Mouse (Mus musculus) midbrain, embryonic 10.5 days (tissue): ENCODE results near the gene Fabp2. TPM values are rescaled to one million over a fixed set of nuclear protein-coding genes. Genes with fewer than 3 reads are reported as not detected.

Source experiments
- DNase-seq: peaks from one replicate; pipeline ENCODE4 v3.0.0-alpha.2; 2017; ENCODE audit warnings: low spot score
- H3K27ac ChIP-seq: fragments of 300-500 bp; sonication (generic); replicated peaks from 2 replicates; pipeline ENCODE4 v1.5.1; 2016; ENCODE audit warnings: mild to moderate bottlenecking
- H3K27me3 ChIP-seq: fragments of 300-500 bp; sonication (generic); 2 replicates; pipeline ENCODE4 v1.6.1; 2016; ENCODE audit warnings: low read depth, mild to moderate bottlenecking; ENCODE audit not compliant: poor library complexity, severe bottlenecking
- H3K36me3 ChIP-seq: fragments of 300-500 bp; sonication (generic); 2 replicates; pipeline ENCODE4 v1.6.1; 2016; ENCODE audit warnings: mild to moderate bottlenecking, moderate library complexity
- H3K4me1 ChIP-seq: fragments of 300-500 bp; sonication (generic); 2 replicates; pipeline ENCODE4 v1.6.1; 2016
- H3K4me3 ChIP-seq: fragments of 300-500 bp; sonication (generic); 2 replicates; pipeline ENCODE4 v1.5.1; 2016; ENCODE audit warnings: mild to moderate bottlenecking, moderate library complexity
- H3K9me3 ChIP-seq: fragments of 300-500 bp; sonication (generic); replicated peaks from 2 replicates; pipeline ENCODE4 v1.6.1; 2016; ENCODE audit warnings: mild to moderate bottlenecking
- WGBS: fragments of 180-500 bp; shearing (Covaris S2); methylation state at CpG from one replicate; pipeline ENCODE4 v1.1.7; 2016; 5-methylcytosine and 5-hydroxymethylcytosine counted together
- polyA plus RNA-seq: library from polyadenylated mRNA; unstranded; fragments of >200 nt; fragmentation: Nextera tagmentation; extraction: Ambion mirVana; gene quantifications from 2 replicates; pipeline ENCODE4 v1.2.1, GENCODE M21; 2016

Fabp2 gene
- polyA plus RNA-seq: not detected in 2 replicates

DNA sequence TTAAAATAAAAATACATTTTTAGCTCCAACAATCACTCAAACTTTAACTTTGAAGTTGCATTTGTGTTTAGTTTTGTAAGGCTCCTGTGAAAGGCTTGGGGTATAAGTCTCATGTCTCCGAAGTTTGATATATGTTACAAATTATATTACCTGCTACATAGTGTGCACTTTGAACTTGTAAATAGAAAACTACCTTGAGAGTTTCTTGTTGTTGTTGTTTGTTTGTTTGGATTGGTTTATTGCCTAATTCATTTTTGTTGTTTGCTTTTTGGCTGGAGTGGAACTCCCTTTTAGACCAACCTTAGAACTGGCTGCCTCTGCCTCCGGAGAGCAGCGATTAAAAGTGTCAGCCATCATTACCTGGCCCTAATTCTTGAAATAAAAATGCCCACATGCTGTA lies at the start of gene Fabp2:
Gene Fabp2, plus strand, starts transcription at position 301 of the 400 bp plus-strand sequence.
- no peak for DNase-seq
- WGBS: 94% methylated on average over 3 of the region's 3 CpGs
- no peaks in the 10 kb centered on the region for H3K27me3 ChIP-seq
- no peaks in the 10 kb centered on the region for H3K9me3 ChIP-seq
- H3K4me1 ChIP-seq: no peaks in the 10 kb centered on the region
- no peak within 1 kb of the TSS for H3K4me3 ChIP-seq
- H3K27ac ChIP-seq: no peak within 1 kb of the TSS
- H3K36me3 ChIP-seq: no peaks in the 10 kb centered on the region

DNA sequence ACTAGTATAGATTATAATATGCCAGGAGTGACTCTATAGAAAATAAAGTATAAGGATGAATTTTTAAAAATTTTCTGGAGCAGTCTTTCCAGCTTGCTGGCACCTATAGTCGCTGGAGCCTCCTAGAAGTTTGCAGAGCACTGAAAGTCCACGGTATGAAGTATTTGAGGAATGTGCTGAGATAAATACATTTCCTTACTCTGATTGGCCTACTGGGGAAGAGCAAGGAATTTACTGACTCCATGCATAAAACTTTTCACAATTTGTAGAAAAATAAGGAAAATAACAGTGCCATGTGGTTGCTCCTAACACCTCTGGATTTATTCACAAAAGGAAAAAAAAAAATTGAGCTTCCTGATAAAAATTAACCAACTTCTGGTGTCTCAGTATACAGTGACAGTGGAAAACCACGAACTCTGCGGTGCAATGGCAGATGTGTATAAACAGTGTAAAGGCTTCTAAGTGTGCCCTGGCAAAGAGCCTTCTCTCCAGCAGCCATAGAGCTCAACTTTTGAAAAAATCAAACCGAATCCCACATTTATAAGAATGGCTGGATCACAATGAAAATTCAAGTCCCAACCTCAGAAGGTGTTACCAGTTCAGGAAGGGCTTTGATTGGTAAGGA lies 46.4 kb upstream of the Fabp2 start:
- DNase-seq: no peak
- H3K9me3 ChIP-seq: peaks cover 13% of the 10 kb centered on the region
- no peaks in the 10 kb centered on the region for H3K4me1 ChIP-seq
- H3K4me3 ChIP-seq: no peak overlapping the region
- H3K27ac ChIP-seq: no peak overlapping the region
- 88% methylated on average over 5 of the region's 5 CpGs for WGBS
- no peaks in the 10 kb centered on the region for H3K27me3 ChIP-seq
- H3K36me3 ChIP-seq: peaks cover 19% of the 10 kb centered on the region

GRCm38 (mm10) chr3:122855149-122855548 lies 39.7 kb upstream of the Fabp2 start:
- WGBS: 48% methylated on average over 11 of the region's 11 CpGs
- Histone ChIP-seq H3K4me1 (peaks cover 6% of the 10 kb centered on the region), H3K27me3 (no peaks in the 10 kb centered on the region), H3K9me3 (no peaks in the 10 kb centered on the region), H3K4me3 (no peak overlapping the region), H3K27ac (no peak overlapping the region), H3K36me3 (peaks cover 9% of the 10 kb centered on the region; the same call in 1 of the 2 replicates)
- no peak for DNase-seq

DNA sequence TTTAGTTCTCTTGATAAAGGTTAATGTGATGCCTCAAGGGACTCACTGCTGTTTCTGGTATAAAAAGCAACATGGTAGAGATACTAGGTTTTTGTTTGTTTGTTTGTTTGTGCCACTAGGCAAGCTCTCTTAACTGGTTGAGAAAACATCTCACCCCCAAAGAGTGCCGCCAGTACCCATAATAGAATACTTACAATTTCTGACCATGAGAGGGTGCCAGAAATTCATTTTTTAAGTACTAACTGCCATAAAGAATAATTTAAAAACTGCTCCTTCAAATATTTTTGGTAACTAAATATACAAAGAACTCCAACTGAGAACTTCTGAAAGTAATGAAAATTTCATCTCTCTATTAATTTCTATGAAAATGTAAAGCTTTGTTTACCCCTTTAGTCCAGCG lies 35.0 kb upstream of the Fabp2 start:
- no peak overlapping the region for H3K4me3 ChIP-seq
- no peaks in the 10 kb centered on the region for H3K27me3 ChIP-seq
- peaks cover 9% of the 10 kb centered on the region for H3K4me1 ChIP-seq
- 79% methylated on average over 2 of the region's 2 CpGs for WGBS
- no peak for DNase-seq
- H3K36me3 ChIP-seq: peaks cover 4% of the 10 kb centered on the region; the same call in 1 of the 2 replicates
- no peak overlapping the region for H3K27ac ChIP-seq
- no peaks in the 10 kb centered on the region for H3K9me3 ChIP-seq

- peaks cover under 1% of the 10 kb centered on the region; the same call in 1 of the 2 replicates for H3K36me3 ChIP-seq
- H3K9me3 ChIP-seq: no peaks in the 10 kb centered on the region
- H3K27me3 ChIP-seq: no peaks in the 10 kb centered on the region
- no peak for DNase-seq
- H3K4me1 ChIP-seq: 0 out of 2 replicates have a peak, but pooled peaks cover 3% of the 10 kb centered on the region
- WGBS: 90% methylated on average over 12 of the region's 12 CpGs
- no peak overlapping the region for H3K27ac ChIP-seq
- H3K4me3 ChIP-seq: no peak overlapping the region
Measured at GRCm38 (mm10) chr3:122860573-122861498, 34.0 kb upstream of the Fabp2 start.

DNA sequence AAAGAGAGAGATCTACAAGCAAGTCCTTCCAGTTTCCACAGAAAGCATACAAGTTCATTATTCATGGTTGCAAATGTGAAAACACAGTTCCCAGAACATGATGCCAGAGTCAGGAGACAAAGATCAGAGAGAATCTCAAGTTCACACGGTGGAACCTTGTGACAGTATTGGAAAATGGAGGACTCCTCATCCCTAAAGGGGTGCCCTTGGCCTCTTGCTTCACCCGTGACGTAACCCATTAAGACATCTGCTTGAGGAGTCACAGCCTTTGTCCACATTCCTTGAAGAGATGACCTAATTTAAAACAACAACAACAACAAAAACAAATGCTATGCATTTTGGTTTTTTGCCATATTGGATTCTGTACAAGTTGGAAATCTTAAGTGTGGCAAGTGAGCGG lies 29.8 kb upstream of the Fabp2 start:
- no peaks in the 10 kb centered on the region for H3K27me3 ChIP-seq
- no peak overlapping the region for H3K4me3 ChIP-seq
- H3K4me1 ChIP-seq: 0 out of 2 replicates have a peak, but pooled peaks cover 3% of the 10 kb centered on the region
- H3K36me3 ChIP-seq: no peaks in the 10 kb centered on the region
- no peak overlapping the region for H3K27ac ChIP-seq
- DNase-seq: no peak
- no peaks in the 10 kb centered on the region for H3K9me3 ChIP-seq
- WGBS: 83% methylated on average over 4 of the region's 4 CpGs

DNA sequence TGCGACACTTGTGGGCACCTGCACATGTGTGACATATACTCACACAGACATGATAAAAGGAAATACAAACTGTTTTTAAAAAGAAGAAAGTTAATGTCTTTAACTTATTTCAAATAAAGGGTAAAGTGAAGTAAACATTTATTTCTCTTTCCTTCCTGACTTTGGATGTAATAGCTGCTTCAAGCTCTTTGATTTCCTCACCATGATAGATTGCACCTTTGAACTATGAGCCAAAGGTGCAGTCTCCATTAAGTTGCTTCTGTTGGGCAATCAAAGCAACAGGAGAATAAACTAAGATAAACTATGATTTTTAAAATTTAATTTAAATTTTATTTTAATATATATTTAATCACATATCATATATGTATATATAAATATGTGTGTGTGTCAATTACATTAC lies 26.6 kb upstream of the Fabp2 start:
- no peak for DNase-seq
- Histone ChIP-seq H3K4me3 (no peak overlapping the region), H3K9me3 (no peaks in the 10 kb centered on the region), H3K4me1 (no peaks in the 10 kb centered on the region), H3K27me3 (no peaks in the 10 kb centered on the region), H3K36me3 (no peaks in the 10 kb centered on the region), H3K27ac (no peak overlapping the region)
- 96% methylated on average over 1 of the region's 1 CpGs for WGBS

DNA sequence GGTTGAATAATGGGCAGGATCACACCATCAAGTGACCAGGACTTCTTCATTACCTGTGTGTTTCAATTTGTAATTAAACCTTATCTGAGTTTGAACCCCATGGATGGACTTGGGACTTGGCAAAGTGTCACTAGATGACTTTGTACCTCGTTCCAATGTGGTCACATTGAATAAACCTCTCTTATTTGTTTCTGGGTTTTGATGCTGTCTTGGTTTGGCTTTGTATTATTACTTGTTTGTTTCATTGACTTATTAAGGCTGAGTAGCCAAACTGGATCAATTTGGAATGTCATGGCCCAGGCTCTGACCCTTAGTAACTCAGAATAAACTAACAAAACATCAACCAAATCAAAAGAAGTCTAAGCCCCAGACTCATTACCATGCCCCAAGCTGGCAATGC lies 23.3 kb upstream of the Fabp2 start:
- Histone ChIP-seq H3K36me3 (no peaks in the 10 kb centered on the region), H3K27me3 (no peaks in the 10 kb centered on the region), H3K4me1 (no peaks in the 10 kb centered on the region), H3K4me3 (no peak overlapping the region), H3K27ac (no peak overlapping the region), H3K9me3 (no peaks in the 10 kb centered on the region)
- 83% methylated on average over 1 of the region's 1 CpGs for WGBS
- DNase-seq: no peak

DNA sequence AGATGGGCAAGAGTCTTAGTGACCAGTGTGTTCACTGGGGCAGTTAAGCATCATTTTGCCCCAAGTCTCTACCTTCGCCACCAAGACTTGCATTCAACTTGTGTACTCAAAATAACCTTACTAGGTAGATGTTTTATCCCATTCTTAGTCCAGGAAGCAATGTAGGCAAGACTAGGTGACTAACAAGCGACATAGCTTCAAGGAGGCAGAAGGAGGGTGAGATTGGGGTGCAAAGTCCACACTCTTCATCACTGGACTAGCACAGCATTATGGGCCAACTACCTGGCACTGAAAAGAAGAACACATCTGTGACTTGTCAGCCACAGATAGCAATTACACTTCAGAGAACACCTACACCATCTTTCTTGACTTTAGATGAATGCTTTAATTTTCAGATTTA lies 18.0 kb upstream of the Fabp2 start:
- Histone ChIP-seq H3K27me3 (no peaks in the 10 kb centered on the region), H3K36me3 (no peaks in the 10 kb centered on the region), H3K4me3 (no peak overlapping the region), H3K27ac (no peak overlapping the region), H3K4me1 (no peaks in the 10 kb centered on the region), H3K9me3 (no peaks in the 10 kb centered on the region)
- no peak for DNase-seq
- WGBS: 83% methylated on average over 2 of the region's 2 CpGs

DNA sequence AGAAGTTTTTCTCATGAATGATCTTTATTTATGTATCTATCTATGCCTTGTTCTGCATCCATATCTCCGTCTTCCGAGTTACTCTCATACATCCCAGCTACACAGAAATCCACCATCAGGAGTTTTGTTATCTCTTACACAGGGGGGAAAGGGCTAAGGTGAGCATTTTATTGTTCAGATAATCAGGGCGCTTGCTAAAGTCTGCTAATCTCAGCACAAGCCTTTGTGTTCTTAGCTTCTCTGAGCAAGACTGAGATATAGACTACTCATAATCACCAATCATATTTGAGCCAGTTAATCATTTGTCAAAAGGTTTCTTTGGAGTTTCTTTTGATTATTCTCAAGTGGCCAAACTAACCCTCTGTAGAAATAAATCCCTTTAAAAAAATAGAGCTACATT lies 17.3 kb upstream of the Fabp2 start:
- Histone ChIP-seq H3K36me3 (no peaks in the 10 kb centered on the region), H3K27me3 (no peaks in the 10 kb centered on the region), H3K9me3 (no peaks in the 10 kb centered on the region), H3K4me3 (no peak overlapping the region), H3K4me1 (no peaks in the 10 kb centered on the region), H3K27ac (no peak overlapping the region)
- WGBS: 94% methylated on average over 3 of the region's 3 CpGs
- DNase-seq: no peak

DNA sequence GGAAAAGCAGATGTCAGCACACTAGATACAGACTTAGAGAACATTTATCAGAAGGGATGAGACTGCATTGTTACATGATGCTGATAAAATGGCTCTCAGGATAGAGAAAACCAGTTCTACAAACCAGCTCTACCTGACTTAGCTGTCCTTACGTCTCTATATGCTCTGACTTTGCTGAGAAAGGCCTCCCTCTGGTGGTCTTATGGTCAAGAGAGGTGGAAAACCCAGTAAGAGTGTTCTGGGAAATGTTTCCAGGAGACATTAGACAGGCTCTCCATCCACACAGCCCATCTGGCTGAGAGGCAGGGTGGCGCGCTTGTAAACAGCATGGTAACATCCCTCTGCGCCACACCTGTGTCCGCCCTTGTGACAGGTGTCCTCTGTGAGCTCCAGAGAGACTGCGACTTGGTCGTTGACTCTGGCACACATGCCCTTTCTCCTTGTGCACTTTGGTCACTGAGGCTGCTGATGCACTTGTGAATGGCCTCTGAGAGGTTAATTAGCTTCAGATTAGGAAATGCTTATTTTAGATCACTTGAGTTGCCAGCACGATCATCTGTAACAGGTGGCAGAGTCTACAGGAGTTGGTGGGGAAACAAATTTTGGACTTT lies 16.1 kb upstream of the Fabp2 start:
- no peaks in the 10 kb centered on the region for H3K27me3 ChIP-seq
- H3K9me3 ChIP-seq: no peaks in the 10 kb centered on the region
- no peak overlapping the region for H3K27ac ChIP-seq
- H3K4me3 ChIP-seq: no peak overlapping the region
- no peaks in the 10 kb centered on the region for H3K36me3 ChIP-seq
- no peak for DNase-seq
- no peaks in the 10 kb centered on the region for H3K4me1 ChIP-seq
- 88% methylated on average over 8 of the region's 8 CpGs for WGBS

GRCm38 (mm10) chr3:122887505-122888301 lies 7.2 kb upstream of the Fabp2 start:
- Histone ChIP-seq H3K27ac (no peak overlapping the region), H3K27me3 (no peaks in the 10 kb centered on the region), H3K36me3 (no peaks in the 10 kb centered on the region), H3K9me3 (no peaks in the 10 kb centered on the region), H3K4me1 (no peaks in the 10 kb centered on the region), H3K4me3 (no peak overlapping the region)
- DNase-seq: no peak
- 83% methylated on average over 4 of the region's 4 CpGs for WGBS
